Mouse (Mus musculus) embryonic facial prominence, embryonic 11.5 days (tissue): ENCODE results near the gene Trim12a. TPM values are rescaled to one million over a fixed set of nuclear protein-coding genes. Genes with fewer than 3 reads are reported as not detected.

Experiments used
- polyA plus RNA-seq: library from polyadenylated mRNA; unstranded; fragments of >200 nt; fragmentation: Nextera tagmentation; extraction: Ambion mirVana; gene quantifications from 2 replicates; pipeline ENCODE4 v1.2.1, GENCODE M21; 2014

Trim12a gene
- polyA plus RNA-seq, 1 experiment from 2014 or later, result 2.9 TPM

Other genes with a start within 250 kb of the Trim12a start
- gene Olfr644, start 243.6 kb downstream of the Trim12a start, polyA plus RNA-seq, result not detected in 2 replicates
- not detected in 2 replicates for gene Olfr645, start 230.0 kb downstream of the Trim12a start, polyA plus RNA-seq
- not detected in 2 replicates for gene Olfr646, start 210.6 kb downstream of the Trim12a start, polyA plus RNA-seq
- gene Ubqln5, start 185.6 kb downstream of the Trim12a start, polyA plus RNA-seq, result not detected in 2 replicates
- gene Olfr643, start 178.1 kb downstream of the Trim12a start, polyA plus RNA-seq, result not detected in 2 replicates
- gene Ubqln3, start 172.2 kb downstream of the Trim12a start, polyA plus RNA-seq, result not detected in 2 replicates
- not detected in 2 replicates for gene Ubqlnl, start 164.9 kb downstream of the Trim12a start, polyA plus RNA-seq
- not detected in 2 replicates for gene Olfm5, start 150.6 kb downstream of the Trim12a start, polyA plus RNA-seq
- 0.15 and 0.27 TPM in 2 replicates for gene Olfr648, start 132.1 kb downstream of the Trim12a start, polyA plus RNA-seq
- not detected in 2 replicates for gene Olfr649, start 119.5 kb downstream of the Trim12a start, polyA plus RNA-seq
- 2.9 and 3.5 TPM in 2 replicates for gene Trim6, start 96.7 kb downstream of the Trim12a start, polyA plus RNA-seq
- 0.83 and 0.98 TPM in 2 replicates for gene Trim34a, start 71.0 kb downstream of the Trim12a start, polyA plus RNA-seq
- 0.11 TPM in 1 of 2 replicates, not detected in the other for gene Trim5, start 27.4 kb downstream of the Trim12a start, polyA plus RNA-seq
- not detected in 2 replicates for gene Trim34b, start 14.0 kb upstream of the Trim12a start, polyA plus RNA-seq
- gene Trim12c, start 37.9 kb upstream of the Trim12a start, polyA plus RNA-seq, result 1.0 and 1.2 TPM in 2 replicates
- not detected in 2 replicates for gene Trim30b, start 54.4 kb upstream of the Trim12a start, polyA plus RNA-seq
- gene Trim30c, start 85.4 kb upstream of the Trim12a start, polyA plus RNA-seq, result not detected in 2 replicates
- 0.50 and 1.3 TPM in 2 replicates for gene Trim30a, start 149.7 kb upstream of the Trim12a start, polyA plus RNA-seq
- gene Trim30d, start 192.4 kb upstream of the Trim12a start, polyA plus RNA-seq, result 0.25 and 0.31 TPM in 2 replicates
- gene Olfr651, start 234.7 kb upstream of the Trim12a start, polyA plus RNA-seq, result not detected in 2 replicates
- gene Olfr652, start 245.4 kb upstream of the Trim12a start, polyA plus RNA-seq, result not detected in 2 replicates